Mouse (Mus musculus) telencephalon, adult 2 months (tissue): ENCODE measurements at regions not wholly inside any gene's neighbourhood (a gene's known extent, or its start where the extent isn't known, plus 50 kb on each side); places are given as distances from the start of the nearest gene placed in this dataset.

Experiments
- DNase-seq: peaks from one replicate; pipeline ENCODE4 v3.0.0-alpha.2; 2011; ENCODE audit warnings: low read depth, low spot score

DNA sequence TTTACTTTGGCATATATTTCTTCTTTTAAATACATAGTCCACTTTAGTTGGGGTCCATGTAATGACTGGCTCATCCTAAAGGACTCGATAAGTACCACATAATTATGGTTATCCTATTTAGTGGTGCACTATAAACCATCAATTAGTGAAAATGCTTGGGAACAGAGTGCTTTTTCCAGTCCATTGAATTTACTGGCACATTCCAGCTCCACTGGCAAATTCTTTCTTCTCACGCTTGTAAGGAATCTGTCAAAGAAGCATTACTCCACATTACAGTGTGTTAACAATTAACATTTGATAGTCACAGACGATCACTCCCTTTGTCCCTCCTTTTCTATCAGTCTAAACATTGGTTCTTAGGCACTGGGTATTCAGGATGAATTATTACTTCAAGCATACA is 241.7 kb upstream of the Gli3 start:
- no peak for DNase-seq

DNA sequence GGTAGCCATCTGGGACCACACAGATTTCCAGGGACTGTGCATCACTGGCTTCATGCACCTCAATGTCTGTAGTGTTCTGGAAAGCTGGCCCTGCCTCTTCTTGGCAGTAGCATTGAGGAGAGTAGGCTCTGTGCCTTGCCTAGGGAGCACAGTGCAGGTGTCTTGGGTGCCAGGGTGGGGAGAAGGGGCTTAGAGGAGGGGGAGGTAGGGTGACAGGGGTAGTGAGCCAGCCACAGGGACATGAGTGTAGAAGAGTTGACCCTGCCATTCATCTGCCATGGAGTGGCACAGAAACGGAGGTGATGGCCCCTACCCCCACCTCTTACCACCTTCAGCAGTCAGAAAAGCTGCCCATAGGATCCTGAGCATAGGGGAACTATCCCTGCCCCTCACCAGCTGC is 235.4 kb upstream of the Gli3 start:
- no peak for DNase-seq
